Mouse (Mus musculus) bone marrow macrophage, adult 2 months (primary cell): ENCODE data around the gene Prg4.

Source experiments
- CTCF ChIP-seq: IDR thresholded peaks from 2 replicates; pipeline ENCODE4 v1.5.1; 2012; ENCODE audit warnings: low read depth, mild to moderate bottlenecking, low read length, moderate library complexity
- POLR2A ChIP-seq: IDR thresholded peaks from 2 replicates; pipeline ENCODE4 v1.6.1; 2012; ENCODE audit warnings: mild to moderate bottlenecking, low read depth, low read length, borderline replicate concordance

GRCm38 (mm10) chr1:150469992-150470391 is 4.0 kb upstream of the Prg4 start:
- TF ChIP-seq CTCF (no peak), POLR2A (no peak)
